Mouse (Mus musculus): ENCODE results near the gene Mvb12b.

Gene Mvb12b

GRCm38 (mm10) chr2:33683594-33683993 is 204.2 kb downstream of the Mvb12b start:
- no peak for DNase-seq (ENCODE audit: low spot score)

GRCm38 (mm10) chr2:33683095-33683494 is 204.7 kb downstream of the Mvb12b start:
- DNase-seq (ENCODE audit: low spot score) = no peak

GRCm38 (mm10) chr2:33682219-33682618 is 205.5 kb downstream of the Mvb12b start:
- DNase-seq (ENCODE audit: low spot score) = no peak

All from ovary, adult 18-20 months (tissue).